Mouse (Mus musculus) midbrain, embryonic 12.5 days (tissue): Measurements from ENCODE around the gene 9430097D07Rik. TPM values are rescaled to one million over a fixed set of nuclear protein-coding genes. Genes with fewer than 3 reads are reported as not detected.

Source experiments
- ATAC-seq: fragments of 200-750 bp; cut with Nextera tagmentation; 2 replicates; pipeline ENCODE4 v1.8.0; 2017; ENCODE audit warnings: low read depth, moderate TSS enrichment, moderate library complexity; ENCODE audit not compliant: low FRiP score
- H3K27ac ChIP-seq: fragments of 300-500 bp; sonication (generic); replicated peaks from 2 replicates; pipeline ENCODE4 v1.5.1; 2016; ENCODE audit warnings: mild to moderate bottlenecking
- H3K27me3 ChIP-seq: fragments of 300-500 bp; sonication (generic); 2 replicates; pipeline ENCODE4 v1.6.1; 2016; ENCODE audit warnings: mild to moderate bottlenecking
- H3K36me3 ChIP-seq: fragments of 300-500 bp; sonication (generic); 2 replicates; pipeline ENCODE4 v1.6.1; 2016
- H3K4me1 ChIP-seq: fragments of 300-500 bp; sonication (generic); 2 replicates; pipeline ENCODE4 v1.6.1; 2016
- H3K4me2 ChIP-seq: fragments of 300-500 bp; sonication (generic); replicated peaks from 2 replicates; pipeline ENCODE4 v1.6.1; 2016; ENCODE audit warnings: mild to moderate bottlenecking, moderate library complexity
- H3K4me3 ChIP-seq: fragments of 300-500 bp; sonication (generic); 2 replicates; pipeline ENCODE4 v1.5.1; 2016; ENCODE audit warnings: mild to moderate bottlenecking
- H3K9ac ChIP-seq: fragments of 300-500 bp; sonication (generic); replicated peaks from 2 replicates; pipeline ENCODE4 v1.6.1; 2016; ENCODE audit warnings: mild to moderate bottlenecking, moderate library complexity
- H3K9me3 ChIP-seq: fragments of 300-500 bp; sonication (generic); 2 replicates; pipeline ENCODE4 v1.6.1; 2016; ENCODE audit warnings: mild to moderate bottlenecking
- WGBS: fragments of 180-500 bp; shearing (Covaris S2); methylation state at CpG from one replicate; pipeline ENCODE4 v1.1.7; 2016; 5-methylcytosine and 5-hydroxymethylcytosine counted together
- polyA plus RNA-seq: library from polyadenylated mRNA; unstranded; fragments of >200 nt; fragmentation: Nextera tagmentation; extraction: Ambion mirVana; gene quantifications from 2 replicates; pipeline ENCODE4 v1.2.1, GENCODE M21; 2016

Gene 9430097D07Rik
- polyA plus RNA-seq, 1 experiment from 2014 or later: 0.56 TPM

DNA sequence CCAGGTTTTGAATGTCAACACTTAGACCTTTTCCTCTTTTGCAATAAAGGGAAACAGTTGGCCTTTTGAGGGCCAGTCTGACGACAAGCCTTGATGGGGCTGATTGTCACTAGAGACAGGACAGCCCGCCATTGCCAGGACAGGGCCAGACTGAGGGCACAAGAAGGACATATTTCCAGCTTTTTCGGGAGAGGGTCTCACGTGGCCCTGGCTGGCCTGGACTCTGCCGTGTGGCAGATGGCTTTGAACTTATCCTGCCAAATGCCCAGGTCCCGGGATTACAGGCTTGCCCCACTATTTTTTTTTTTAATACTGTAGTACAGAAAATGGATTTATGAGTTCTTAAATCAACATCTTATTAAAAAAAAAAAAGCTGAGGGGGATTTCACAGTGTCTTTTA lies 15.8 kb upstream of the 9430097D07Rik start:
- no peak for ATAC-seq
- 82% methylated on average over 6 of the region's 6 CpGs for WGBS
- no peak overlapping the region for H3K4me2 ChIP-seq

DNA sequence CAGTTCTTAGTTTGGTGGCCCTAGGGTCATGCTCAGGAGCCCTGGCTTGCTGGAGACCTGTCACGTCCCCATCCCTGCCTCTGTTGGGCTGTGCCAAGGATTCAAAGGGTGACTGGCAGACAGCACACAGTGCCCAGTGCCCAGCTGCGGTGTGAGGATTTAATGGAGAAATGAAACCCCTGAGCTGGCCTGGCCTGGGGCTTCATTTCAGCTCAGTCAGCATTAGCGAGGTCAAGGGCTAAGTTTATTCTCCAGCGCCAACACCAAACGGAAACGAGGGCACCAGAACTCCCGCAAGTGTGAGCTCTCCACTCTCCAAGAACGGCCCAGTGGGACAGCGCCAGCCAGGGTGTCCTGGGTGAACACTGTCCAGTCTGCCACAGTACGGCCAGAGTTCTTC lies 14.7 kb upstream of the 9430097D07Rik start:
- H3K27me3 ChIP-seq: peaks cover under 1% of the 10 kb centered on the region; the same call in 1 of the 2 replicates
- H3K9ac ChIP-seq: no peak overlapping the region
- peaks cover 5% of the 10 kb centered on the region; the same call in 1 of the 2 replicates for H3K36me3 ChIP-seq
- ATAC-seq: no peak
- H3K4me2 ChIP-seq: no peak overlapping the region
- H3K4me3 ChIP-seq: no peak overlapping the region
- no peaks in the 10 kb centered on the region for H3K9me3 ChIP-seq
- H3K4me1 ChIP-seq: peaks cover 21% of the 10 kb centered on the region
- 85% methylated on average over 10 of the region's 10 CpGs for WGBS
- H3K27ac ChIP-seq: no peak overlapping the region

More for the DNA sequence above, 15.8 kb upstream of the 9430097D07Rik start:
- Histone ChIP-seq H3K4me1 (peaks cover 21% of the 10 kb centered on the region), H3K27me3 (no peaks in the 10 kb centered on the region; the same call in 1 of the 2 replicates), H3K27ac (no peak overlapping the region), H3K9me3 (no peaks in the 10 kb centered on the region), H3K9ac (no peak overlapping the region), H3K36me3 (peaks cover 5% of the 10 kb centered on the region; the same call in 1 of the 2 replicates), H3K4me3 (no peak overlapping the region)

DNA sequence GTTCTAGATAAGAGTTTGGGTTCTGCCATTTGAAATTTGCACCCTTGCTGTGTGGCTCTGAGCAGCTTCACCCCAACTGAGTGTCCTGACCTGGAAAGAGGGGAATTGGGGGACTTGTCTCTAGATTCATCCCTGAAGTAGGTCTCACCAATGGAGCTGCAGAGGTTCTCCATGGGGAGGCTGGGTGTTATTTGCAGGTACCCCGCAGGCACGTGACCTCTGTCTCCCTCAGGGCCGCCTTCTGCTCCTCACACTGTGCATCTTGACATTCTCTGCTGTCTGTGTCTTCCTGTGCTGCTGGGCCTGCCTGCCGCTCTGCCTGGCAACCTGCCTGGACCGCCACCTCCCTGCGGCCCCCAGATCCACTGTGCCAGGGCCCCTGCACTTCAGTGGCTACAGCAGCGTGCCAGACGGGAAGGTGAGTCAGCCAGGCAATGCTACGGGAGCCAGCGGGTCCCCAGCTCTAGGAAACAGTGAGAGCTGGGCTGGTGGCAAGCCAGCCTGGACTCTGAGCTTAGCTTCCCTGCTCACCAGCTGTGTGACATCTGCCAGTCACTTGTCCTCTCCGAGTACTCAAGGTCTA lies 13.8 kb upstream of the 9430097D07Rik start:
- Histone ChIP-seq H3K4me3 (no peak overlapping the region), H3K27ac (no peak overlapping the region), H3K9me3 (no peaks in the 10 kb centered on the region), H3K27me3 (peaks cover 3% of the 10 kb centered on the region; the same call in 1 of the 2 replicates), H3K4me2 (no peak overlapping the region), H3K36me3 (peaks cover 3% of the 10 kb centered on the region; the same call in 1 of the 2 replicates), H3K4me1 (peaks cover 21% of the 10 kb centered on the region), H3K9ac (no peak overlapping the region)
- WGBS: 78% methylated on average over 11 of the region's 11 CpGs
- ATAC-seq: no peak

DNA sequence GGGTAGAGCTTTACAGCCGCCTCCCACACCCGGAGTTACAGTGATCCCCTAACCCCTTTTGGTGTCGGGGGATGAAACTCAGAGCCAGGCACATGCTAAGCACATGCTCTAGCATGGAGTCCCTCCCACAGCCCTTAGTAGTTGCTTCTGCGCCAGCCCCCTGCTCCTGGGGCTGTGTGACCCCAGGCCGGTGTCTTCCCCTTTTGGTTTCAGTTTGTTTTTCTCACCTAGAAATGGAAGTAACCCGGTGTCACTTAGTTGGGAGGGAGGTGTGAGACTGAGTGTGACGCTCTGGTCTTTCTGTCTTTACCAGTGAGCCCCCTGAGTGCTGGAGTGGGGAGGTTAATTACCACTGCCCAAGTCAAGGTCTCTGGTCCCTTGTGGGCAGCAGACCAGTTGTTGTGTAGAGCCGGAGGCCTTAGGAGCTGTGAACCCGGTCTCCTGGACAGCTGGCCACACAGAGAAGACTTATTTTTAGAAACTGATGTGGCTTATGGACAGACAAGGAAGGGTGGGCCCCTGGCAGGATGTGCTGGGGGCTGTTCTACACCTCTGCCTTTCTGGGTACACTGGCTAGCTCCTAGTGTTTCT lies 12.3 kb upstream of the 9430097D07Rik start:
- H3K27me3 ChIP-seq: peaks cover 9% of the 10 kb centered on the region; the same call in 1 of the 2 replicates
- 58% methylated on average over 9 of the region's 9 CpGs for WGBS
- H3K36me3 ChIP-seq: no peaks in the 10 kb centered on the region
- no peaks in the 10 kb centered on the region for H3K9me3 ChIP-seq
- peaks cover 25% of the 10 kb centered on the region for H3K4me1 ChIP-seq
- H3K27ac ChIP-seq: no peak overlapping the region
- ATAC-seq: no peak
- H3K4me3 ChIP-seq: peak overlapping the region; percentile 51
- H3K9ac ChIP-seq: peak overlapping the region; percentile 59
- peak overlapping the region; percentile 63 for H3K4me2 ChIP-seq

- Histone ChIP-seq H3K9me3 (no peaks in the 10 kb centered on the region), H3K4me3 (peak within 1 kb of the TSS; percentile 51), H3K4me1 (peaks cover 25% of the 10 kb centered on the region), H3K27me3 (peaks cover 15% of the 10 kb centered on the region; the same call in 1 of the 2 replicates), H3K9ac (peak within 1 kb of the TSS; percentile 59), H3K4me2 (peak within 1 kb of the TSS; percentile 63), H3K36me3 (no peaks in the 10 kb centered on the region), H3K27ac (0 out of 2 replicates have a peak within 1 kb of the TSS, but pooled peaks have one; percentile 7)
- ATAC-seq: peak; percentile 83
- WGBS: under 1% methylated on average over 38 of the region's 38 CpGs
Measured at GRCm38 (mm10) chr2:32586871-32587351, 11.4 kb upstream of the 9430097D07Rik start, which contains the start of gene St6galnac4. St6galnac4 (plus strand) TSS chr2:32587095.

- Histone ChIP-seq H3K36me3 (no peaks in the 10 kb centered on the region), H3K27ac (no peak overlapping the region), H3K9ac (no peak overlapping the region), H3K9me3 (no peaks in the 10 kb centered on the region), H3K4me3 (no peak overlapping the region), H3K4me1 (peaks cover 25% of the 10 kb centered on the region), H3K27me3 (peaks cover 20% of the 10 kb centered on the region), H3K4me2 (no peak overlapping the region)
- no peak for ATAC-seq
- WGBS: 86% methylated on average over 7 of the region's 7 CpGs
Measured at GRCm38 (mm10) chr2:32585149-32585714, 9.7 kb upstream of the 9430097D07Rik start.

- Histone ChIP-seq H3K9me3 (no peaks in the 10 kb centered on the region), H3K9ac (peak overlapping the region; percentile 25; the same call in 1 of the 2 replicates), H3K4me3 (peak overlapping the region; percentile 27), H3K27me3 (peaks cover 40% of the 10 kb centered on the region), H3K4me1 (peaks cover 16% of the 10 kb centered on the region), H3K27ac (no peak overlapping the region), H3K36me3 (no peaks in the 10 kb centered on the region), H3K4me2 (peak overlapping the region; percentile 52)
- 13% methylated on average over 37 of the region's 37 CpGs for WGBS
- peak; percentile 73 for ATAC-seq
Measured at GRCm38 (mm10) chr2:32582830-32583799, 7.6 kb upstream of the 9430097D07Rik start.

DNA sequence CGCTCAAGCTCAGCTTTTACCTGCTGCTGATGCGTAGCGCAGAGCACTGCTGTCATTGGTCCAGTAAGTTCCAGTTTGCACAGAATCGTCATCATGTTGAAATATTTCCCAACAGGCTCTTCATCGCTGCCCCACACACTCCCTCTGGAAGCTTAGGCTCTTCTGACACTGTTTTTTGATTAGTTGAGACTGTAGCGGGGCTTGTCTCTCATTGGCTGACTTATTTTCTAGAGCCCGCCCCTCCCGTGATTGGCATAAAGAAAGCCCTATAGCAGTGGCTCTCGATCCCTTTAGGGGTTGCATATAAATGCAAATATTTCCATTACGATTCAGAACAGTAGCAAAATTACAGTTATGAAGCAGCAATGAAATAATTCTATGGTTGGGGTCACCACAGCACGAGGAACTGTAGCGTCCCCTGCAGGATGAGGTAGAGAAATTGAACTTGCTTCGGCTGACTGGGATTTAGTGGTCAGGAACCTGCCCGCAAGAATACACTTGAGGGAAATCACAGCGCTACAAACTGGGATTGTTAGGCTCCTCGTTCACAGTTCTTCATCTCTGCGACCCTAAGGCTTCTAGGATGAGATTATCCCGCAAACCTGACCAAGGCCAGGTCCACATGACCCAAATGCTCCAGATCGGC lies 6.1 kb upstream of the 9430097D07Rik start:
- Histone ChIP-seq H3K27ac (no peak overlapping the region), H3K9ac (no peak overlapping the region), H3K4me2 (peak overlapping the region; percentile 42), H3K4me1 (0 out of 2 replicates have a peak, but pooled peaks cover 4% of the 10 kb centered on the region), H3K36me3 (no peaks in the 10 kb centered on the region), H3K4me3 (peak overlapping the region; percentile 31), H3K27me3 (peaks cover 56% of the 10 kb centered on the region), H3K9me3 (no peaks in the 10 kb centered on the region)
- 31% methylated on average over 19 of the region's 19 CpGs for WGBS
- ATAC-seq: 0 out of 2 replicates have a peak, but pooled peaks have one; percentile 42

- Histone ChIP-seq H3K27ac (no peak overlapping the region), H3K9ac (no peak overlapping the region), H3K4me1 (peaks cover 15% of the 10 kb centered on the region; the same call in 1 of the 2 replicates), H3K4me2 (no peak overlapping the region), H3K27me3 (peaks cover 58% of the 10 kb centered on the region), H3K36me3 (no peaks in the 10 kb centered on the region), H3K9me3 (no peaks in the 10 kb centered on the region), H3K4me3 (no peak overlapping the region)
- no peak for ATAC-seq
- 40% methylated on average over 28 of the region's 30 CpGs for WGBS
Measured at GRCm38 (mm10) chr2:32578146-32579046, 2.9 kb upstream of the 9430097D07Rik start.

- Histone ChIP-seq H3K9ac (no peak overlapping the region), H3K27me3 (peaks cover 44% of the 10 kb centered on the region), H3K9me3 (no peaks in the 10 kb centered on the region), H3K4me1 (peaks cover 20% of the 10 kb centered on the region), H3K4me3 (no peak overlapping the region), H3K27ac (no peak overlapping the region), H3K36me3 (0 out of 2 replicates have a peak, but pooled peaks cover 7% of the 10 kb centered on the region), H3K4me2 (no peak overlapping the region)
- no peak for ATAC-seq
- WGBS: 90% methylated on average over 9 of the region's 9 CpGs
Measured at GRCm38 (mm10) chr2:32576532-32576931, 1.0 kb upstream of the 9430097D07Rik start.
